In the genomic region with DNA sequence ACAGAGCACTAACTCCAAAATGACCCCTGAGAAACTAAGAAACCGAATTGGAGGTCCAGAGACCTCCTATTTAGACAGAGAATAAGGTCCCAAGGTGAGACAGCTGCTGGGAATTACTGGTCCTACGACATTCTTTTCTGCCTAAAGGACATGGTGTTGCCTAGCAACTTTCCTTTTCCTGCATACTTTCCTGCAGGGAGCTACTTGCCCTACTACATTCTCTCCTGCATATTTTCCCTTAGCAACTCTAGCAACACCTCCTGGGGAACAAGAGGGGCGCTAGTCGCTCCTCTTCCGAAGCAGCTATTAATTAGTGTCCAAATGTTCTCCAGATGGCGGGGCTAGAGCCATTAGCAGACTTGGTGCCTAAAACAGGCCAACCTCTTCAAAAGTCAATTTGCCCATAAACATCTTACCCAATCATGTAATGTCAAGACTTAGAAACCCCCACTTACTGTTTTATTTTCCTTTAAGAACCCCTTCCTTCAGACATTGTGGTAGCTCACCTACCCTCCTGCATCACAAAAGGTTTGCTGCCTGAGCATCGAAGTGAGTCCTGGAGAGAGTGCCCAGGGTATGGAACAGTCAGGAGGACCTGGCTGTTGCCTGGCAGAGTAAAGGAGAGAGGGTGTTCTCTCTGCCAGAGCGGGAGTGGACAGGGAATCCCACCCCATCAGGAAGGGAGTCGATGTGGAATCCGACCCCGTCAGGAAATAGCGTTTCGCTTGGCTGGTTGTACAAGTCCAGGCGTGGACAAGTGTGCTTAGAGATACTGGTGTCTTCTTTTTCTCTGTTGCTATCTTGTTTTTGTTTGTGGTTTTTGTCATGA, we compare ENCODE assay signal across 8 mouse cellular contexts. TPM values are rescaled to one million over a fixed set of nuclear protein-coding genes. Genes with fewer than 3 reads are reported as not detected.
DNase-seq lines count a peak whose midpoint lies in the region; ATAC-seq and TF ChIP-seq lines count a peak whose summit lies in the region.

No protein-coding gene starts in this region.

- no peak for ATAC-seq in hindbrain, postnatal 0 days
- ATAC-seq in hindbrain, embryonic 13.5 days (ENCODE audit: low FRiP score) = no peak
- ATAC-seq in activated CD4-positive, CD25-positive, alpha-beta regulatory T cell, adult 4 months = peak; percentile 33
- ATAC-seq in intestine, embryonic 16.5 days = peak; percentile 84
- peak; percentile 93 for ATAC-seq in lung, embryonic 14.5 days (ENCODE audit: insufficient read depth)

- no peaks in the 10 kb centered on the region for H3K9me3 ChIP-seq in hindbrain, postnatal 0 days (ENCODE audit: low read length)
- no peaks in the 10 kb centered on the region for H3K9me3 ChIP-seq in hindbrain, embryonic 13.5 days
- H3K9me3 ChIP-seq in intestine, embryonic 16.5 days (ENCODE audit: control insufficient read depth, low read length) = no peaks in the 10 kb centered on the region
- no peaks in the 10 kb centered on the region for H3K9me3 ChIP-seq in lung, embryonic 14.5 days (ENCODE audit: low read depth, low read length)

- H3K4me1 ChIP-seq in hindbrain, postnatal 0 days (ENCODE audit: insufficient read depth, low read length) = 0 out of 2 replicates have a peak, but pooled peaks cover 3% of the 10 kb centered on the region
- H3K4me1 ChIP-seq in hindbrain, embryonic 13.5 days (replicated peaks) = peaks cover 3% of the 10 kb centered on the region
- H3K4me1 ChIP-seq in intestine, embryonic 16.5 days (ENCODE audit: control insufficient read depth, insufficient read depth, low read length) = peaks cover 9% of the 10 kb centered on the region
- H3K4me1 ChIP-seq in lung, embryonic 14.5 days (ENCODE audit: insufficient read depth) = 0 out of 2 replicates have a peak, but pooled peaks cover 6% of the 10 kb centered on the region

- H3K4me2 ChIP-seq in hindbrain, postnatal 0 days (ENCODE audit: low read depth, low read length) = no peak overlapping the region
- no peak overlapping the region for H3K4me2 ChIP-seq in hindbrain, embryonic 13.5 days
- no peak overlapping the region for H3K4me2 ChIP-seq in intestine, embryonic 16.5 days (ENCODE audit: low read depth, low read length)
- H3K4me2 ChIP-seq in lung, embryonic 14.5 days = peak overlapping the region; percentile 30; the same call in 1 of the 2 replicates

- no peak overlapping the region for H3K9ac ChIP-seq in hindbrain, postnatal 0 days (replicated peaks; ENCODE audit: low read length)
- no peak overlapping the region for H3K9ac ChIP-seq in hindbrain, embryonic 13.5 days
- no peak overlapping the region for H3K9ac ChIP-seq in intestine, embryonic 16.5 days (ENCODE audit: low read depth, low read length)
- no peak overlapping the region for H3K9ac ChIP-seq in lung, embryonic 14.5 days

- TF ChIP-seq CTCF in hindbrain, postnatal 0 days (IDR thresholded peaks at IDR 0.05; ENCODE audit: low read depth) = peak; percentile 32; the same call in 1 of the 2 replicates
- peak; percentile 45 for TF ChIP-seq CTCF in lung, embryonic 14.5 days (IDR thresholded peaks at IDR 0.05; ENCODE audit: low read depth)

- WGBS in hindbrain, postnatal 0 days = 31% methylated on average over 14 of the region's 14 CpGs
- 36% methylated on average over 14 of the region's 14 CpGs for WGBS in hindbrain, embryonic 13.5 days
- 23% methylated on average over 14 of the region's 14 CpGs for WGBS in intestine, embryonic 16.5 days
- WGBS in lung, embryonic 14.5 days = 24% methylated on average over 14 of the region's 14 CpGs

- H3K27ac ChIP-seq in hindbrain, postnatal 0 days = no peak overlapping the region
- H3K27ac ChIP-seq in hindbrain, embryonic 13.5 days = no peak overlapping the region
- peak overlapping the region; percentile 16 for H3K27ac ChIP-seq in intestine, embryonic 16.5 days (ENCODE audit: low read length)
- H3K27ac ChIP-seq in lung, embryonic 14.5 days (ENCODE audit: low read depth) = peak overlapping the region; percentile 81

- no peaks in the 10 kb centered on the region for H3K27me3 ChIP-seq in hindbrain, postnatal 0 days (ENCODE audit: insufficient read depth, low read length)
- no peaks in the 10 kb centered on the region for H3K27me3 ChIP-seq in hindbrain, embryonic 13.5 days
- H3K27me3 ChIP-seq in intestine, embryonic 16.5 days (replicated peaks; ENCODE audit: control insufficient read depth, insufficient read depth, low read length) = no peaks in the 10 kb centered on the region
- no peaks in the 10 kb centered on the region for H3K27me3 ChIP-seq in lung, embryonic 14.5 days (ENCODE audit: insufficient read depth, low read length)

- H3K36me3 ChIP-seq in hindbrain, postnatal 0 days (ENCODE audit: insufficient read depth, low read length) = no peaks in the 10 kb centered on the region
- H3K36me3 ChIP-seq in hindbrain, embryonic 13.5 days = no peaks in the 10 kb centered on the region
- no peaks in the 10 kb centered on the region for H3K36me3 ChIP-seq in intestine, embryonic 16.5 days (ENCODE audit: control insufficient read depth, insufficient read depth, low read length)
- H3K36me3 ChIP-seq in lung, embryonic 14.5 days (ENCODE audit: insufficient read depth) = no peaks in the 10 kb centered on the region

- DNase-seq in hindbrain, postnatal 0 days (ENCODE audit: low spot score) = peak; percentile 9
- DNase-seq in lung, embryonic 14.5 days = peak; percentile 73
- DNase-seq in cerebellum, postnatal 4 days (ENCODE audit: low spot score in 2 of 2) = no peak
- DNase-seq in thymus, postnatal 4 days = no peak
- DNase-seq in layer of hippocampus, adult 9-10 months (ENCODE audit: low spot score) = no peak

- H3K4me3 ChIP-seq in hindbrain, postnatal 0 days (ENCODE audit: low read length) = no peak overlapping the region
- no peak overlapping the region for H3K4me3 ChIP-seq in hindbrain, embryonic 13.5 days
- H3K4me3 ChIP-seq in intestine, embryonic 16.5 days (ENCODE audit: low read length) = no peak overlapping the region
- H3K4me3 ChIP-seq in lung, embryonic 14.5 days (ENCODE audit: low read depth, low read length) = no peak overlapping the region

RNA-seq across cellular contexts. Expression of a gene that starts 15.2 kb away (rescaled TPM):
- 3.1 and 3.4 TPM in 2 replicates for total RNA-seq in hindbrain, postnatal 0 days (2014; rRNA removed)
- 7.8 and 7.9 TPM in 2 replicates for polyA plus RNA-seq in hindbrain, postnatal 0 days (2015; fragmentation: Nextera tagmentation; extraction: Ambion mirVana)
- 10.0 and 10.4 TPM in 2 replicates for polyA plus RNA-seq in hindbrain, embryonic 13.5 days (2015; fragmentation: Nextera tagmentation; extraction: Ambion mirVana)
- 10 to 100 TPM; 31.8 to 32.9 TPM for polyA plus RNA-seq in activated CD4-positive, CD25-positive, alpha-beta regulatory T cell, adult 4 months (2017; shearing (Covaris generic))
- polyA plus RNA-seq in intestine, embryonic 16.5 days (2015; fragmentation: Nextera tagmentation; extraction: Ambion mirVana) = 11.2 and 12.1 TPM in 2 replicates
- polyA plus RNA-seq in lung, embryonic 14.5 days (2014; fragmentation: Nextera tagmentation; extraction: Ambion mirVana) = 9.7 and 10.5 TPM in 2 replicates

RNA-seq across cellular contexts. Expression of a gene that starts 23.4 kb away (rescaled TPM):
- 2.9 and 3.2 TPM in 2 replicates for total RNA-seq in hindbrain, postnatal 0 days (2014; rRNA removed)
- polyA plus RNA-seq in hindbrain, postnatal 0 days (2015; fragmentation: Nextera tagmentation; extraction: Ambion mirVana) = 5.6 TPM in 2 replicates
- 13.0 and 15.1 TPM in 2 replicates for polyA plus RNA-seq in hindbrain, embryonic 13.5 days (2015; fragmentation: Nextera tagmentation; extraction: Ambion mirVana)
- 10 to 100 TPM; 36.2 to 41.1 TPM for polyA plus RNA-seq in activated CD4-positive, CD25-positive, alpha-beta regulatory T cell, adult 4 months (2017; shearing (Covaris generic))
- 13.2 and 14.0 TPM in 2 replicates for polyA plus RNA-seq in intestine, embryonic 16.5 days (2015; fragmentation: Nextera tagmentation; extraction: Ambion mirVana)
- polyA plus RNA-seq in lung, embryonic 14.5 days (2014; fragmentation: Nextera tagmentation; extraction: Ambion mirVana) = 12.1 and 13.4 TPM in 2 replicates

RNA-seq across cellular contexts. Expression of a gene that starts 50.5 kb away (rescaled TPM):
- 2.1 and 2.2 TPM in 2 replicates for total RNA-seq in hindbrain, postnatal 0 days (2014; rRNA removed)
- 1.8 and 2.4 TPM in 2 replicates for polyA plus RNA-seq in hindbrain, postnatal 0 days (2015; fragmentation: Nextera tagmentation; extraction: Ambion mirVana)
- 4.6 and 5.2 TPM in 2 replicates for polyA plus RNA-seq in hindbrain, embryonic 13.5 days (2015; fragmentation: Nextera tagmentation; extraction: Ambion mirVana)
- polyA plus RNA-seq in activated CD4-positive, CD25-positive, alpha-beta regulatory T cell, adult 4 months (2017; shearing (Covaris generic)) = 10 to 100 TPM; 10.5 to 11.8 TPM
- 7.5 and 7.9 TPM in 2 replicates for polyA plus RNA-seq in intestine, embryonic 16.5 days (2015; fragmentation: Nextera tagmentation; extraction: Ambion mirVana)
- polyA plus RNA-seq in lung, embryonic 14.5 days (2014; fragmentation: Nextera tagmentation; extraction: Ambion mirVana) = 4.3 and 4.9 TPM in 2 replicates

Comparison
In these comparisons a context has a peak if more than half of its experiments do, and no peak if none do; other contexts are left out.
1. ATAC-seq: peak in activated CD4-positive, CD25-positive, alpha-beta regulatory T cell, adult 4 months (single experiment), intestine, embryonic 16.5 days (single experiment) and lung, embryonic 14.5 days (single experiment); none in hindbrain, postnatal 0 days (single experiment) and hindbrain, embryonic 13.5 days (single experiment).
2. DNase-seq: peak in hindbrain, postnatal 0 days (single experiment) and lung, embryonic 14.5 days (single experiment); none in cerebellum, postnatal 4 days (0 of 2), thymus, postnatal 4 days (single experiment) and layer of hippocampus, adult 9-10 months (single experiment).
3. H3K27ac ChIP-seq: peak in intestine, embryonic 16.5 days (single experiment) and lung, embryonic 14.5 days (single experiment); none in hindbrain, postnatal 0 days (single experiment) and hindbrain, embryonic 13.5 days (single experiment).